Mouse (Mus musculus): ENCODE measurements around the gene Gucd1.

DNA sequence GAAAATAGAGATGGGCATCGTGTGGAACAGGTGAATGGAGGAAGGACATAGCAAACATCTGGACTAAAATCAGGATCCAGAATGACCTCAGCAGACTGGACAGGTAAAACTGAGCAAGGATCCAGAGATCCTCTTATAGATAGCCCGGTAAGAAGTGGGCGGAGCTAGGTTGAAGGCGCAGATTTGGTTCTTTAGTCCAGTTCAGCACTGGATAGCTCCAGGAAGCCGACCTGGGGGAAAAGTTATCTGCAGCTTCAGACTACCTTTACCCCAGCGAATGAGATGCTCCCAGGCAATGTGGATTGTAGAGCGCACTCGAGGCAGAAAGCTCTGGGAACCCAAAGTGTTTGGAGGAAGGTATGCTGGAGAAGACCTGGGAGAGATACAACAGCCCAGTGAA, 175.8 kb downstream of the Gucd1 start:
- TF ChIP-seq CTCF (IDR thresholded peaks at IDR 0.05; ENCODE audit: borderline replicate concordance, control insufficient read depth, extremely low read depth, insufficient read depth, low read length, poor library complexity) = no peak
- no peak for TF ChIP-seq POLR2A (IDR thresholded peaks at IDR 0.05; ENCODE audit: control insufficient read depth, extremely low read depth, insufficient read depth, low read length, poor library complexity)
